Mouse (Mus musculus) embryonic facial prominence, embryonic 14.5 days (tissue): ENCODE results near the gene Rilpl1. TPM values are rescaled to one million over a fixed set of nuclear protein-coding genes. Genes with fewer than 3 reads are reported as not detected.

Experiments used
- ATAC-seq: fragments of 200-750 bp; cut with Nextera tagmentation; 2 replicates; pipeline ENCODE4 v1.8.0; 2017; ENCODE audit warnings: low read depth, moderate number of reproducible peaks, moderate TSS enrichment
- DNase-seq: peaks from one replicate; pipeline ENCODE4 v3.0.0-alpha.2; 2015; ENCODE audit warnings: low spot score
- H3K27ac ChIP-seq: fragments of 300-500 bp; sonication (generic); replicated peaks from 2 replicates; pipeline ENCODE4 v1.5.1; 2014; ENCODE audit warnings: low read depth, mild to moderate bottlenecking, low read length, moderate library complexity
- H3K27me3 ChIP-seq: fragments of 300-500 bp; sonication (generic); replicated peaks from 2 replicates; pipeline ENCODE4 v1.6.1; 2014; ENCODE audit warnings: low read length; ENCODE audit not compliant: control insufficient read depth, insufficient read depth
- H3K36me3 ChIP-seq: fragments of 300-500 bp; sonication (generic); 2 replicates; pipeline ENCODE4 v1.6.1; 2014; ENCODE audit warnings: low read length, mixed read lengths; ENCODE audit not compliant: control insufficient read depth, insufficient read depth
- H3K4me1 ChIP-seq: fragments of 300-500 bp; sonication (generic); 2 replicates; pipeline ENCODE4 v1.6.1; 2014; ENCODE audit warnings: antibody characterized with exemption, low read length; ENCODE audit not compliant: control insufficient read depth, insufficient read depth
- H3K4me2 ChIP-seq: fragments of 300-500 bp; sonication (generic); 2 replicates; pipeline ENCODE4 v1.6.1; 2014; ENCODE audit warnings: low read depth, mild to moderate bottlenecking, low read length, moderate library complexity, mixed read lengths
- H3K4me3 ChIP-seq: fragments of 300-500 bp; sonication (generic); 2 replicates; pipeline ENCODE4 v1.5.1; 2014; ENCODE audit warnings: low read depth, mild to moderate bottlenecking, low read length
- H3K9ac ChIP-seq: fragments of 300-500 bp; sonication (generic); 2 replicates; pipeline ENCODE4 v1.6.1; 2014; ENCODE audit warnings: low read depth, mild to moderate bottlenecking, low read length, moderate library complexity, mixed read lengths
- H3K9me3 ChIP-seq: fragments of 300-500 bp; sonication (generic); 2 replicates; pipeline ENCODE4 v1.6.1; 2016; ENCODE audit warnings: low read length; ENCODE audit not compliant: control insufficient read depth
- WGBS: fragments of 180-500 bp; shearing (Covaris S2); extraction: QIAGEN DNeasy Blood & Tissue Kit; methylation state at CpG from one replicate; pipeline ENCODE4 v1.1.7; 2014; 5-methylcytosine and 5-hydroxymethylcytosine counted together
- polyA plus RNA-seq: library from polyadenylated mRNA; unstranded; fragments of >200 nt; fragmentation: Nextera tagmentation; extraction: Ambion mirVana; gene quantifications from 2 replicates; pipeline ENCODE4 v1.2.1, GENCODE M21; 2014

Rilpl1 gene
- polyA plus RNA-seq, 1 experiment from 2014 or later: 29.6 TPM

DNA sequence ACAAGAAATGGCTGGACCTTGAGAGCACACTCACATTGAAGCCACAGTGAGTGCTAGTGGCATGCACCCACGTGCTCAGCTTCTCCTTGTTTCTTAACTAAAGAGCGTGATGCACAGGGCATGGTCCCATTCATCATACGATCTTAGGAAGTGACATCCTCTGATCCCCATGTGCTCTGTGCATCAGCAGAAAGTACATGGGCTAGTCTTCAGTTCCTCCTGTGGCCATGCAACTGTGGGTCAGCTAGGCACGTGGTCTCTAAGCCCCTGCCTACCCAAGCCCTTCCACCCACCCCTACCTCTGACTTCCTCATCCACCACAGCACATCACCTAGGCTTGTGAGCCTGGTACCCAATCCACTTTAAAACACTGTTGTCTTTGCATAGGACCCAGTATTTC lies 38.6 kb downstream of the Rilpl1 start:
- Histone ChIP-seq H3K9me3 (no peaks in the 10 kb centered on the region), H3K9ac (no peak overlapping the region), H3K4me2 (no peak overlapping the region), H3K27ac (no peak overlapping the region), H3K4me3 (no peak overlapping the region), H3K4me1 (no peaks in the 10 kb centered on the region), H3K36me3 (peaks cover 60% of the 10 kb centered on the region), H3K27me3 (no peaks in the 10 kb centered on the region)
- WGBS: 89% methylated on average over 4 of the region's 4 CpGs
- no peak for DNase-seq
- ATAC-seq: no peak

DNA sequence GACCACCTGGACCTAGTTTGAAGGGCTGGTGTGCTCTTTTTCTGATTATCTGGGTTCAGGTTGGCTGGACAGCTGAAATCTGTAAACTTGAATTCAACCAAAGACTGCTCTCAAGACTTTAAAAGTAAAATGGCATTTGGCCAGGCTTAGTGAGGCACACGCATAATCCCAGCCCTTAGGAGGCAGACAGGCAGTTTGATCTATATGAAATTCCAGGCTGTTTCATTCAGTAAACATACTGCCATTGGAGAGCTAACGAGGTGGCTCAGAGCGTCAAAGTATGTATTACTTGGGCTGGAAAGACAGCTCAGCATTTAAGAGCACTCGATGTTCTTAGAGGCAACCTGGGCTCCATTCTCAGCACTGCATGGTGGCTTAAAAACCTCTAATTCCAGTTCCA lies 39.5 kb downstream of the Rilpl1 start:
- no peaks in the 10 kb centered on the region for H3K9me3 ChIP-seq
- H3K36me3 ChIP-seq: peaks cover 59% of the 10 kb centered on the region
- DNase-seq (no peak), ATAC-seq (no peak)
- no peak overlapping the region for H3K27ac ChIP-seq
- H3K4me1 ChIP-seq: no peaks in the 10 kb centered on the region
- no peak overlapping the region for H3K4me2 ChIP-seq
- no peaks in the 10 kb centered on the region for H3K27me3 ChIP-seq
- H3K9ac ChIP-seq: no peak overlapping the region
- no peak overlapping the region for H3K4me3 ChIP-seq
- 79% methylated on average over 4 of the region's 4 CpGs for WGBS

- Histone ChIP-seq H3K9me3 (no peaks in the 10 kb centered on the region), H3K27ac (no peak overlapping the region), H3K36me3 (peaks cover 44% of the 10 kb centered on the region), H3K4me2 (no peak overlapping the region), H3K9ac (no peak overlapping the region), H3K27me3 (no peaks in the 10 kb centered on the region), H3K4me1 (peaks cover 5% of the 10 kb centered on the region; the same call in 1 of the 2 replicates), H3K4me3 (no peak overlapping the region)
- ATAC-seq (no peak), DNase-seq (no peak)
- WGBS: 82% methylated on average over 3 of the region's 3 CpGs
These were observed 42.3 kb downstream of the Rilpl1 start for GRCm38 (mm10) chr5:124488885-124489284.

DNA sequence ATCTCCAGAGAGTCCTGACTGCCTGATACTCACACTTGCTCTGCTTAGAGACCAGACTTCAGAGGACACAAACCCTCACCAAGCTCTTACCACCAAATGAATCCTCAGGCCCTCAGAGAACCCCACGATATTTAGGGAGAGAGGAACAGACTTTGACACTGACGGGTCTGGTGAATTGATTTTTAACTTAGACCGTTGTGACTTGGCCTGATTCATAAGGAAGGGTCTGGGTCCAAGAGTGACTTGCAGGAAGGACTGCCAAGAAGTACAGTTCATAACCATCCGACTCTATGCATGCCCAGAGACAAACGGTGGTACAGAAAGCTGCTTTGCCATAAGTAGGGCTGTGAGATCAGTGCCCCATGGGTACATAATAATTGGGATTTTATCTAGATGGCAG lies 45.5 kb downstream of the Rilpl1 start:
- no peak for ATAC-seq

DNA sequence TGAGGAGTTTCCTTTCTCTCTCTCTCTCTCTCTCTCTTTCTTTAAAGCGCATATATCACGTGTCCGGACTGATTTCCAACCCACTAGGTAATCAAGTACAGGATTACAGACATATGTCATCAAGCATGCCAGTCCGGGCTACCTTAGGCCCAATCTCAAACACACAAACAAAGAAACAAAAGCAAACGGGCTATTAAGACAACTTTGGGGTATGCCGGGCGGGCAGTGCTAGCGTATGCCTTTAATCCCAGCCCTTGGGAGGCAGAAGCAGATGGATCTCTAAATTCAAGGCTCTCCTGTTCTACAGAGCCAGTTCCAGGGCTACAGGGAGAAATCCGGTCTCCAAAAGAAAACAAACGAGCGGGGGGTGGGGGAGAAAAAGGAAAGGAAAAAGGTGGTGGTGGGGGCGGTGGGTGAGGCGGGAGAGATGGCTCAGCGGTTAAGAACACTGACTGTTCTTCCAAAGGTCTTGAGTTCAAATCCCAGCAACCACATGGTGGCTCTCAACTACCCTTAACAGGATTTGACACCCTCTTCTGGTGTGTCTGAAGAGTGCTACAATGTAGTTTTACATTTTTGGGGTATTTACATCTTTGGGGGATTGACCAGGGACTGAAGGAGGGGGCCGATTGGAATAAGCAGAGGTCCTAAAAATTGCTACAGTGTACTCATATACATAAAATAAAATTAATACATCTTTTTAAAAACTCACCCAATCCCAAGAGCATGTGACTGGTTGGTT lies 47.4 kb downstream of the Rilpl1 start:
- DNase-seq (no peak), ATAC-seq (no peak)
- H3K9ac ChIP-seq: peak overlapping the region; percentile 90
- no peaks in the 10 kb centered on the region for H3K9me3 ChIP-seq
- peaks cover 5% of the 10 kb centered on the region; the same call in 1 of the 2 replicates for H3K4me1 ChIP-seq
- H3K4me3 ChIP-seq: peak overlapping the region; percentile 51
- WGBS: 8% methylated on average over 15 of the region's 15 CpGs
- H3K27me3 ChIP-seq: no peaks in the 10 kb centered on the region
- H3K27ac ChIP-seq: peak overlapping the region; percentile 98
- H3K4me2 ChIP-seq: peak overlapping the region; percentile 77
- 0 out of 2 replicates have a peak, but pooled peaks cover 4% of the 10 kb centered on the region for H3K36me3 ChIP-seq

More for the DNA sequence above, 45.5 kb downstream of the Rilpl1 start:
- Histone ChIP-seq H3K27ac (no peak overlapping the region), H3K4me2 (no peak overlapping the region), H3K4me1 (peaks cover 5% of the 10 kb centered on the region; the same call in 1 of the 2 replicates), H3K9me3 (no peaks in the 10 kb centered on the region), H3K4me3 (no peak overlapping the region), H3K27me3 (no peaks in the 10 kb centered on the region), H3K9ac (no peak overlapping the region), H3K36me3 (peaks cover 12% of the 10 kb centered on the region; the same call in 1 of the 2 replicates)
- DNase-seq: no peak
- 91% methylated on average over 5 of the region's 5 CpGs for WGBS

DNA sequence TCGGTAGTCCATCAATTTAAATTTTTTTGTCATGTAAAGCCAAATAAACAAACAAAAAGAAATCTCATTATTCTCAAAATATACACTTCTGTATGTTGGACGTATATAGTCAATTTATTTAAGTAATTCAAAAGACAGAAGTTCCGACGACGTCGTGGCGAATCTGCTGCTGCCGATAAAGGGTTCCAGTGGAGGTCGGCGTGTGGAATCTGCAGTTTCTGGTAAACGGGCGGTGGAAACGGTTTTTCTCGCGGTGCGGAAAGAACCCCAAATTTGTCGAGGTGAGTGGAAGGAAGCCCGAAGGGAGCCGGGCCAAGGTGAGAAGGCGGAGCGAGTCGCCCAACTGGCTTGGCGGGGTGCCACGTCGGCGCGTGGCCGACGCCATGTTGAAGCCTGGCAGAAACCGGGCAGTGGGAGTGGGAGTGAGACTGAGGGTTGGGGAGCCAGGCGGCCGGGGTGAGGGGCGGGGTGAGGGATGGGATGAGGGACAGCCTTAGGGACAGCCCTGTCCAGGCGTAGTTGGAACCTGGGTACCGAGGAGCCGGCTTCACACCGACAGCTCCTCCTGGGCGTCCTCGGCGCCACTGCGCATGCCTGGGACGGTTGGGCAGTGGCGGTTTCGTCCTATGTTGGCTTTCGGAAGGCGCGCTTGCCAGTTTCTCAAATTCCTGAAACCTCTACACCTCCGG lies 48.1 kb downstream of the Rilpl1 start, which contains the start of gene Snrnp35:
Gene Snrnp35, plus strand, starts transcription at position 169 of the 689 bp plus-strand sequence.
- no peaks in the 10 kb centered on the region for H3K9me3 ChIP-seq
- DNase-seq (peak; percentile 95), ATAC-seq (peak; percentile 92)
- H3K36me3 ChIP-seq: 0 out of 2 replicates have a peak, but pooled peaks cover 4% of the 10 kb centered on the region
- H3K27me3 ChIP-seq: no peaks in the 10 kb centered on the region
- peaks cover 9% of the 10 kb centered on the region; the same call in 1 of the 2 replicates for H3K4me1 ChIP-seq
- WGBS: under 1% methylated on average over 47 of the region's 48 CpGs
- H3K4me3 ChIP-seq: peak within 1 kb of the TSS; percentile 51
- H3K4me2 ChIP-seq: peak within 1 kb of the TSS; percentile 77
- peak within 1 kb of the TSS; percentile 90 for H3K9ac ChIP-seq
- H3K27ac ChIP-seq: peak within 1 kb of the TSS; percentile 98

- 3% methylated on average over 13 of the region's 13 CpGs for WGBS
- Histone ChIP-seq H3K9ac (peak overlapping the region; percentile 90), H3K36me3 (0 out of 2 replicates have a peak, but pooled peaks cover 2% of the 10 kb centered on the region), H3K9me3 (no peaks in the 10 kb centered on the region), H3K4me3 (peak overlapping the region; percentile 51), H3K4me2 (peak overlapping the region; percentile 77), H3K4me1 (peaks cover 9% of the 10 kb centered on the region; the same call in 1 of the 2 replicates), H3K27me3 (no peaks in the 10 kb centered on the region), H3K27ac (peak overlapping the region; percentile 98)
- ATAC-seq (no peak), DNase-seq (peak; percentile 74)
These were observed 48.7 kb downstream of the Rilpl1 start for GRCm38 (mm10) chr5:124482436-124482965.

DNA sequence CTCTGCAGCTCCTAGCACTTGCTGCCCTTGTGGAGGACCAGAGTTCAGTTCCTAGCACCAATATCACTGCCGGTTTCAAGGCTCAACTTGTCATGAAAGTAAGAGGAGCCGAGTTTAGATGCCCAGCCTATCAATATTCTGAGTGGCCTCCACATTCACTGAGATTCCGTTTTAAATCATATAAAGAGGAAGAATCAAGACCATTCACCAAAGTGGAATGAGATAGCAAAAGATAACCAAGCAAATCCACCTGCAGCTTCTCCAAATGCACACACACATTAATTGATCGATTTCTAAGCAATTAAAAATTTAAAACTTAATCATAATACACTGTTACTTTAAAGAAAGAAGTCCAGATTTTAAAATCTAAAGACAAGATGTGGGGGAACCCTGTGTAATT lies 49.5 kb downstream of the Rilpl1 start:
- no peak overlapping the region for H3K4me2 ChIP-seq
- H3K36me3 ChIP-seq: no peaks in the 10 kb centered on the region
- 88% methylated on average over 4 of the region's 4 CpGs for WGBS
- no peak overlapping the region for H3K27ac ChIP-seq
- H3K9ac ChIP-seq: no peak overlapping the region
- DNase-seq (no peak), ATAC-seq (no peak)
- no peak overlapping the region for H3K4me3 ChIP-seq
- no peaks in the 10 kb centered on the region for H3K9me3 ChIP-seq
- H3K27me3 ChIP-seq: no peaks in the 10 kb centered on the region
- peaks cover 9% of the 10 kb centered on the region; the same call in 1 of the 2 replicates for H3K4me1 ChIP-seq
